Mouse (Mus musculus): ENCODE results near the gene Slc9a8.

Slc9a8 gene

DNA sequence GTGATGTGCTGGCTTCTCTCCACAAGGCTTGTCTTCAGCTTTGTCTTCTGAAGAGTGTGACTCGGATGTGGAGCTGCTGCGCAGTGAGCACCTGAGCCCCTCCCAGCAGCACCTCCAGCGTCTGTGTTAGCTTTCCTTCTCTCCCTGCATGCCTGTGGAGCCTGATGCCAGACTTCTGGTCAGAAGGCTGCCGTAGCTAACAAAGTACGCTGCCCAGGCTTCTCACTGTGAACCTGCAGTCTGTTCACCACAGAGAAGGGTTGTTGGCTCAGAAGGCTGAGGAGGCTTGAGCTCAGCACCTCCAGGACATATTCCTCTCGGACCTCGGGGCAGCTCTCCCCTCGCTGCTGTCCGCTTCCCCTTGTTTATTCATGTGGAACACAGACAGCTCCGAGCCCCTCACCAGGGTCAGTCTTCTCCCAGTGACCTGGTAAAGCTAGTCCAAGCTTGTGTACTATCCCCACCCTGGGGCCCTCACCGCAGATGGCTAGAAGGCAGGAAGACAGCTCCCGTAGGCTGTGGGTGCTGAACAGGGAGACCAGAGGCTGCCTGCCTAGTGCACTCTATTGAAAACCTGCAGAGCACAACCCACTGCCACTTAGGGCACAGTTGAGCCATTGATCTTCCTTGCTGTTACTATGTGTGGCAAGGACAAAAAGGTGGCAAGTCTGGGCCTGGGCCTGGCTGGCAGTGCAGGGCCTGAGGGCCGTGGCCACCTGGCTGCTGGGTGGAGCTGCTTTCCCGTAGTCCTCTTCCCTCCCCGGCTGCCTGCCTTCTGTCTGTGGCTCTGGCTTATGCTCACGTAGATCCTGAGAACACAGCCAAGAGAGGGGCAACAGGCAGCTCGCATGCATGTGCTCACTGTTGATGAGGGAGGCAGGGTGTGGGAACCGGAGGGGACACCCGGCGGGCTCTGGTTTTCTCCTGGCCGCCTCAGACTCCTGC lies 28.1 kb downstream of the Slc9a8 start:
- no peak for DNase-seq (ENCODE audit: low spot score in 2 of 2)

DNA sequence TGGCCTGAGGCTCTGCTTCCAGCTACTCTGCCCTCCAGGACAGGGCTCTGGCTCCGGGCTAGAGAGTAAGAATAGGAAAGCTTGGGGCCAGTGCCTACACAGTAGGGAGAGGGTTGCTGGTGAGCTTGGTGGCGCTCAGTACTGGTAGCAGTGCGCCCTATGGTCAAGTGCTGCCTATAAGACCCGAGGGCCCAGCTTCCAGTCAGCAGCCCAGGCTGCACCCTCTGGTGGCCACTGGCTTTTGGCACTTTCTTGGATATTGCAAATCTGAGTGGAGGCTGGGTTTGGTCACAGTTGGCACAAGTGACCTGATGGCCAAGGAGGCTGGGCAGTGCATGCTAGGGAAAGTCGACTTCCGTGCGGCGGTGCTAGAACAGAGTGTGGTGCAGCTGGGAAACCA lies 29.1 kb downstream of the Slc9a8 start:
- no peak for DNase-seq (ENCODE audit: low spot score in 2 of 2)

DNA sequence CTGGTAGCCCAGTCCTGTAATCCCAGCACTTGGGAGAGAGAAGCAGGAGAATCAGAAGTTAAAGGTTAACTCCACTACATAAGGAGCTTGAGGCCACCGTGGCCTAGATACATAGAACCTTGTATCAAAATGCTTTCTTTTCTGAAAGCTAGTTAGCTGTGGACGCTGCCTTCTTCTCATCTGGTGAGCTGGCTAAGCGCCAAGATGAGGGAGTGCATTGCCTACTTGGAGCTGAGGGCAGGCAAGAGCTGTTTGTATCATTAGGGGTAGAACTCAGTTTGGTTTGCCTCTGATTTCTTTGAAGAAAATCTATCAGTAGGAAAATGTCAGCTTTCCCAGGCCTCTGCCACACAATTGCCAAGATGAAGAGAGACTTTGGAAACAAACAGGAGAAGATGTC lies 32.3 kb downstream of the Slc9a8 start:
- peak in 1 of 2 experiments; percentile 51 for DNase-seq (ENCODE audit: low spot score in 2 of 2)

GRCm38 (mm10) chr2:167456361-167457020 lies 35.0 kb downstream of the Slc9a8 start:
- DNase-seq (ENCODE audit: low spot score in 2 of 2) = no peak

GRCm38 (mm10) chr2:167457213-167457612 lies 35.7 kb downstream of the Slc9a8 start:
- DNase-seq (ENCODE audit: low spot score in 2 of 2) = no peak

DNA sequence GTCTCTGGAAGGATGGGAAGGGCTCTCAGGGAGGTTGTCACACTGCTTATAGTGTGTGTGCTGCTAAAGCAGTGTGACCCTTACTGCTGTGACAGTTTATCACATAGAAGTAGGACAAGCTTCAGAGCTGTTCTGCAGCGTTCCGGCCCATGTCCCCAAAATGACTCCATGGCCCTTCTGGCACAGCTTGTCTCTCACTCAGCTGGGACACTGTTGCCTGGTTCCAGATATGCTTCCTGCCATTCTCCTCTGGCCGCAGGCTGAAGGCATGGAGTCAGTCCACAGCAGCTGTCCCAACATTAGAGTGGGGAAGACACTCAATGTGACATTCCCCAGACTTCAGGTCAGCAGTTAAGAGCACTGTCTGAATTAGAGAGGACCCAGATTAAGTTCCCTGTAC lies 37.0 kb downstream of the Slc9a8 start:
- no peak for DNase-seq (ENCODE audit: low spot score in 2 of 2)

DNA sequence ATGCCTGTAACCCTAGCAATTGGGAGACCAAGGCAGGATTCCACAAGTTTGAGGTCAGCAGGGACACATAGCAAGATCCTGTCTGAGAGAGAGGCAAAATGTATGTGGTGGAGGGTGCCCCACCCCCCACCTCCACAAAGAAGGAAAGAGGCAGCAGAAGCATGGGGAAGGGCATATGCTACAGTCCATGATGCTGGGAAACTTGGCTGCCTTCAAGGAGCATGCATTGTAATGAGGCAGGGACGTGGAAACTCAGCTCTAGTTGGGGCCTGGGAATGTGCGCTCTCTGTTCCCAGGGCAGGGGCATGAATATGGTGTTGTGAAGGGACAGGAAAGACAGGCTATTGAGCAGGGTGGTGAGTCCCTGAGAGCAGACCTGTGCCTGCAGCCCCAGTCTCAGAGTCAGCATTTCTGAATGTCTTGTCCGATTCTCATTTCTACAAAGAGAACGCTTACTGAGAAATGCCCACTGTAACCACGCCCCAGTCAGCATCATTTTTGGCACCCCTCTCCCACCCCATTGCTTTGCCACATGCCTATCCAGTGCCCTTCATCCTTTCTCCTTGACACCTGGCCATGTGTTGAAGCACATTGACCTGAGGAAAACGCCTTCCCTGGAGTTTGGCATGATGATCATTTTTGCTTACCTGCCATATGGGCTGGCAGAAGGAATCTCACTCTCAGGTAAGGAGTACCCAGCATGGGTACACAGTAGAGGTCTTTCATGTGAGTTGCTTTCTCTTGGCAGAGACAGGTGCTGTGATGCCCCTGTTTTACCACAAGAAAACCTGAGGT lies 37.8 kb downstream of the Slc9a8 start:
- DNase-seq (ENCODE audit: low spot score in 2 of 2) = no peak

DNA sequence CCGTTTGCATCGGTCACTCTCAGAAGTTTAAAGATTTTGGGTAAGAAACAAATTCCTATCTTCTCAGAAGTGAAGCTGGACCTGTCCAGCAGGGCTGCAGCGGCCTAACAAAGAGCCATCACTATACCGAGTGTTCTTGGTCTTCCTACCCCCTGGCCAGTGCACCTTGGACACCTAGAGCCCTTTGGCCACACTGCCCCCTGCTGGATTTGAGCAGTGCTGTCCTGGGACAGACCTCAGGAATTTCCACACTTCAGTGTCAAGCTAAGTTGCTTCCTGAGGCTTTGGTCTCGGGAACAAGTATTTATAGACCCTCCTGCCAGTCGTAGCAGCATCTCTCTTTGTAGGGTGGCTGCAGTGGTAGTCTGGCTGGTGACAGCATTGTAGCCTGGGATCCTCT lies 41.4 kb downstream of the Slc9a8 start:
- DNase-seq (ENCODE audit: low spot score in 2 of 2) = no peak

DNA sequence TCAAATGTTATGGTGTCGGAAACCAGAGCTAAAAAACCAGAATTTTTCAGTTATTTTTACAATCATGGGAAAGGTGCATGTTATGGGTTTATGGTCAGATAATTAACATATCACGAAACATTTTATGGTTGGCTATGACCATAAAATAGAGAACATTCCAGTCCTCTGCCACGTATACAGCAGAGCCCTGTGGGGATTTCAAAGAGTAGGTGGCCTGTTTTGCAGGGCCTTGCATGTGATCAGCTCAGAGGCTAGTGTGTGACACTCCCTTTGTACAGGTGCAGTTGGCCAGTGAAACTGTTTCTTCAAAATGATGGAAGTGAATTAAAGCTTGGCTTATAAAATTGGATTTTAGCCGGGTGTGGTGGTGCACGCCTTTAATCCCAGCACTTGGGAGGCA lies 42.3 kb downstream of the Slc9a8 start:
- no peak for DNase-seq (ENCODE audit: low spot score in 2 of 2)

DNA sequence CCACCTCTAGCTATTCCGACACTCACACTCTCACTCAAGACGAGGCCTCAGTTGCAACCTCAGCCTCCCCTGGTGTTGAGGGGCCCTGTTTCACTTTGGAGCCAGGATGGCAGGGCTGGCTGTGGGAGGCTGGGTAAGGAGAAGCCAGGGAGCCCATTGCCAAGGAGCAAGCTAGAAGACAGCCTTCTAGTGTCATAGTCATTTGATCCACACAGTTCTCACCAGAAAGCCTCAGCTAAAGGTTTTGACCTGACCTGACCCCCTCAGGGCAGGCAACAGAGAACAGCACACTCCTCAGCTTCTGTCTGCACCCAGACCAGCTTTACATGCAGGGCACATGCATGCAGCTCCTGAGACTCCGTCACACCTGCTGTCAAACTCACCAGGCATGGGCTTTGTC lies 44.4 kb downstream of the Slc9a8 start:
- DNase-seq (ENCODE audit: low spot score in 2 of 2) = no peak

- no peak for DNase-seq (ENCODE audit: low spot score in 2 of 2)
Measured at GRCm38 (mm10) chr2:167467214-167467613, 45.7 kb downstream of the Slc9a8 start.

DNA sequence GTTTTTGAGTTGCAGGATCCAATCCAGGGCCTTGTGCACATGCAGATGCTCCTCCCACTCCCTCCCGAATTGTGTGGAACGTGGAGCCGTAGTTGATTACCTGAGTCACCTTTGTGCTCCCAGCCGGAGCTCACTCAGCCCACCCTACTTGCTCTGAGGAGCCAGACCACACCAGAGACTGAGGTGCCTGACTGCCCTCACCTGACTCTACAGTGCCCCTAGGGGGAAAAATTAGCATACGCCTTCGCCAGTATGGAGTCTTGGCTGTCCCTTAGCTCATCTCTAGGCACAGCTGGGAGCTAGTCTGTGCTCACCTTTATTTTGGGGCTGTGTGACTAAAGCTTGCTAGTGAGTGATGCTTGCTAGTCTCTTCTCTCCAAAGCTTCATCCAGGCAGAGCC lies 46.9 kb downstream of the Slc9a8 start:
- DNase-seq (ENCODE audit: low spot score in 2 of 2) = no peak

GRCm38 (mm10) chr2:167470611-167471010 lies 49.1 kb downstream of the Slc9a8 start:
- DNase-seq (ENCODE audit: low spot score in 2 of 2) = no peak

DNA sequence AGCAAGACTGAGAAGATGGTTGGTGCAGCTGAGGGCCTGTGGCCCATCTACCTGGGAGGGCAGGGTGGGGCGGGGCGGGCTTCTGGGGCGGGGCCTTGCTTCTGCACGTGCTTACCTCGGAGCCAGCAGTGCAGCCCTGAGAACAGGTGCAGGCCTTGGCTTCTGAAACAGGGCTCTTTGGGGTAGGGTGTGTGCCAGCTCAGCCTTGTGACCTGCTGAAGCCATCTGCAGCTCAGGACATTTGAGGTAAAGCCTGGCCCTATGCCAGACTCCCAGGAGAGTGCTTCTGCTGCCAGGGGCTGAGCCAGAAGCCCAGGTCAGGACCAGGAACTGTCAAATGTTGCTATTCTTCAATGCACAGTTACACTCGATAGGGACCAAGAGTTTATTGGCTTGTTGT lies 50.1 kb downstream of the Slc9a8 start:
- DNase-seq (ENCODE audit: low spot score in 2 of 2) = no peak

GRCm38 (mm10) chr2:167474218-167474617 lies 52.7 kb downstream of the Slc9a8 start:
- no peak for DNase-seq (ENCODE audit: low spot score in 2 of 2)

DNA sequence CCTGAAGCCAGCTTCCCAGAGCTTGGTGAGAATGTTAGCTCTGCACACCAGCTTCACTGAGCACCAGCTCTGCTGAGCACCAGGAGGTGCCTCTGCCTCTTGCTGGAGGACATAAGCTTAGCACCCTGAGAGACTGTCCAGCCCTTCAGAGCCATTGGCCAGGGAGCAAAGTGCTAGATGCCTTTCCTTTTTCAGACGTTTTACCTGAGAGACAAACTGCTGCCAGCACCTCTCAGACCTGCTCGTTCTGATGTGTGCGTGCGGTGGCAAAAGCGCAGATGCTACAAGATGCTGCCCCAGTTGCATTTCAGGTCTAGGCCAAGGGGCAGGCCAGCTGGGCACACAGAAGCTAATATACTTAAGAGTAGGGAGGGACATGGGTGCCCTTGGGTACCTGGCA lies 54.1 kb downstream of the Slc9a8 start:
- no peak for DNase-seq (ENCODE audit: low spot score in 2 of 2)

- DNase-seq (ENCODE audit: low spot score in 2 of 2) = peak; percentile 85 to 90
Measured at GRCm38 (mm10) chr2:167476200-167476688, 54.7 kb downstream of the Slc9a8 start.

DNA sequence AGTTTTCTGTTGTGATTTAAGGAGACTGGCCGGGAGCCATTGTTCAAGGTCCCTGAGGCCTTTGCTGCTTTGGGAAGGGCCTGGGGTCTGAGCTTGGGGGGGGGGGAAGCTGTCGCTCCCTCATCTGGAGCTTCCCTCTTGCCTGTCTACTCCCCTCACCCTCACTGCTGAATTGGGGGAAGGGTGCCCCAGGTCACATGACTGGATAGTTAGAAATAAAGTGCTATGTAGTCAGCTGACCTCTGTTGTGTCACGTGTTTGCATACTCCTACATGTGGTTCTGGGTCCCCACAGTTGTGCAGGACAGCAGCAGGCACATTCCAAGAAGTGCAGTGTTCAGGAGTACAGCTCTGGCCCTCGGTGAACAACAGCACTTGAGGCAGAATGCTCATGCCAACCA lies 55.2 kb downstream of the Slc9a8 start:
- no peak for DNase-seq (ENCODE audit: low spot score in 2 of 2)

DNA sequence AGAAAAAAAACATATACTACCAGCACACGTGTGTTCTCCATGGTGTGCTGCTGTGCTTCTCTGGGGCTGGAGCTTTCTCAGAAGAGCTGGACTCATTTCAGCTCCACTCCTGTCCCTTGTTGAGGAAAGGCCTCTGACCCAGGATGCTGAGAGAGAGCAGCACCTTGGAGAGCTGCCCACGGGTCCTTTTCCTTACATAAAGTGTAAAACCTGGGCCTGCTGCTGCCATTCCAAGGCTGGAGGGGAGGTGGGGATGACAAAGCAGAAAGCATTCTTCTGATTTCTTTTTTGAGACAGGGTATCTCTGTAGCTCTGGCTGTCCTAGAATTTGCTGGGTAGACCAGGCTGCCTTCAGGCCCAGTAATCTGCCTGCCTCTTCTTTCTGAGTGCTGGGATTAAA lies 56.6 kb downstream of the Slc9a8 start:
- DNase-seq (ENCODE audit: low spot score in 2 of 2) = no peak

DNA sequence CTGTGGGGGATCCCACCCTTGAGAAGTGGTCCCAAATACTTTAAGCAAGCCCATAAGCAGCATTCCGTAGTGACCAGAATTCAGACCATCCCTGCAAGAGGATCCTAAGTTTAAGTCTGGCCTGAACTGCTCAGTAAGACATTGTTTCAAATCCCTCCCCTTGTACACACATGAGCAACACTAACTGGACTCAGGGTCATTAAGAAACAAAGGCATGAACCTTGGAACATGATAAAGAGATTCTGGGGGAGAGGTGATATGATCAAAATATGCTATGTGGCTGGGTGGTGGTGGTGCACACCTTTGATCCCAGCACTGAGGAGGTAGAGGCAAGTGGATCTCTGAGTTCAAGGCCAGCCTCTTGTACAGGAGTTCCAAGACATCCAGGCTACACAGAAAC lies 58.0 kb downstream of the Slc9a8 start:
- DNase-seq (ENCODE audit: low spot score in 2 of 2) = no peak

GRCm38 (mm10) chr2:167482681-167483080 lies 61.2 kb downstream of the Slc9a8 start:
- no peak for DNase-seq (ENCODE audit: low spot score in 2 of 2)

Data from right cerebral cortex, postnatal 10 days (tissue).